Mouse (Mus musculus): ENCODE measurements around the gene Chd2.

DNA sequence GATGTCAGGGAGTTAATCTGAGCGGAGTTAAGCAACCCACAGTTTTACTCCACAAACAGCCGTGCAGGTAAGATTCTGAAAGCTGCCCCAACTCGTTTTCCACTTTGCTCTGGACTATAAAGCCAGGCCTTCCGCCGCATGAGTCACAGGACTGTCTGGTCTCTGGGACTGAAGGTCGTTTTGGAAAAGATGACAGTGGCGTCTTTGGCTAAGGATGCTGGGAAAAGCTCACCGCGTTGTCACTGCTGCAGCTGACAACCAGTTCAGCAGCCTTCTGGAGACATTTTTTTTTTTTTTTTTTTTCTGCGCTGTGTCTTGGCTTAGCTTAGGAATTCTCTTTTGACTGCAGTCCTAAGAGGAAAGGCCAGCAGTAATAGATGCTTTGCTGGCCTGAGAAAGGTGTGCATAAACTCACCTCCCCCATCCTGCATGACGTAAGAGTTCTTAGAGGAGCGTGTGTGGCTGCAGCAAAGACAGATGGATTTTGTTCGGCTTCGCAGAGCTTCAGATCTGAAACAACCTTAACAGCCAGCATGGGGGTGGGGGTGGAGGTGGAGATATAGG lies 47.7 kb upstream of the Chd2 start:
- no peak for TF ChIP-seq CTCF (IDR thresholded peaks at IDR 0.05; ENCODE audit: low read depth, low read length)
- no peak for TF ChIP-seq TAL1 (conservative IDR thresholded peaks at IDR 0.05; ENCODE audit: low read depth, low read length)
- TF ChIP-seq POLR2AphosphoS5 (IDR thresholded peaks at IDR 0.05; ENCODE audit: insufficient replicate concordance, low read depth, low read length): no peak
- no peak for TF ChIP-seq GATA1 (IDR thresholded peaks at IDR 0.05; ENCODE audit: borderline replicate concordance, low read length)
- TF ChIP-seq GATA2 (IDR thresholded peaks at IDR 0.05; ENCODE audit: borderline replicate concordance, low read depth, low read length): no peak

All from G1E (cell line).